Mouse (Mus musculus) small intestine, adult 2 months (tissue): Measurements from ENCODE around the gene Pip5k1c. TPM values are rescaled to one million over a fixed set of nuclear protein-coding genes. Genes with fewer than 3 reads are reported as not detected.

Source experiments
- H3K27ac ChIP-seq: fragments of 200-500 bp; 2 replicates; pipeline ENCODE4 v1.5.1; 2012; ENCODE audit warnings: low read depth, low read length, control low read depth, inconsistent platforms; ENCODE audit not compliant: insufficient read depth
- H3K27me3 ChIP-seq: fragments of 200-500 bp; 2 replicates; pipeline ENCODE4 v1.6.1; 2012; ENCODE audit warnings: mild to moderate bottlenecking, moderate library complexity, low read length, inconsistent platforms; ENCODE audit not compliant: control insufficient read depth, insufficient read depth
- H3K36me3 ChIP-seq: fragments of 200-500 bp; 2 replicates; pipeline ENCODE4 v1.6.1; 2012; ENCODE audit warnings: mild to moderate bottlenecking, low read length, control low read depth, inconsistent platforms; ENCODE audit not compliant: control insufficient read depth, insufficient read depth
- H3K4me1 ChIP-seq: fragments of 200-500 bp; 2 replicates; pipeline ENCODE4 v1.6.1; 2012; ENCODE audit warnings: low read length, inconsistent platforms, mixed read lengths; ENCODE audit not compliant: control insufficient read depth, insufficient read depth, insufficient read length
- H3K4me3 ChIP-seq: fragments of 200-500 bp; 2 replicates; pipeline ENCODE4 v1.5.1; 2012; ENCODE audit warnings: low read depth, mild to moderate bottlenecking, control low read depth, inconsistent platforms, low read length, moderate library complexity
- CTCF ChIP-seq: fragments of 200-500 bp; IDR thresholded peaks from 2 replicates; pipeline ENCODE4 v1.5.1; 2012; ENCODE audit warnings: low read depth, mild to moderate bottlenecking, control low read depth, inconsistent platforms, low read length, moderate library complexity, mixed read lengths; ENCODE audit not compliant: insufficient replicate concordance, insufficient read length; ENCODE audit errors: extremely low read depth
- POLR2A ChIP-seq: fragments of 200-500 bp; IDR thresholded peaks from 2 replicates; pipeline ENCODE4 v1.6.1; 2012; ENCODE audit warnings: low read depth, mild to moderate bottlenecking, control low read depth, inconsistent platforms, low read length, moderate library complexity
- WGBS: fragments of 180-500 bp; shearing (Covaris S2); methylation state at CpG from one replicate; pipeline ENCODE4 v1.1.7; 2018; 5-methylcytosine and 5-hydroxymethylcytosine counted together
- polyA plus RNA-seq: library from polyadenylated mRNA; depleted of rRNA; stranded (reverse); fragments of >200 nt; gene quantifications from 2 replicates; pipeline ENCODE4 v1.2.3, GENCODE M21; 2012

The Pip5k1c gene
- polyA plus RNA-seq, 1 experiment, result 50.8 TPM

GRCm38 (mm10) chr10:81266211-81267105 is 26.3 kb upstream of the Pip5k1c start, which contains the start of the genes Mrpl54 and Apba3:
TSS of gene Mrpl54 (minus strand) at chr10:81266934.
TSS of gene Apba3 (plus strand) at chr10:81266960.
- no peaks in the 10 kb centered on the region for H3K27me3 ChIP-seq
- peak within 1 kb of the TSS; percentile 75 for H3K4me3 ChIP-seq
- TF ChIP-seq CTCF, result no peak
- peak; percentile 30 for TF ChIP-seq POLR2A
- H3K36me3 ChIP-seq, result peaks cover 12% of the 10 kb centered on the region
- WGBS, result under 1% methylated on average over 48 of the region's 48 CpGs
- H3K4me1 ChIP-seq, result peaks cover 12% of the 10 kb centered on the region
- peak within 1 kb of the TSS; percentile 82 for H3K27ac ChIP-seq

GRCm38 (mm10) chr10:81268056-81268455 is 24.7 kb upstream of the Pip5k1c start:
- TF ChIP-seq POLR2A, result peak; percentile 95
- no peak for TF ChIP-seq CTCF
- Histone ChIP-seq H3K27me3 (no peaks in the 10 kb centered on the region), H3K36me3 (peaks cover 28% of the 10 kb centered on the region), H3K27ac (peak overlapping the region; percentile 84), H3K4me3 (peak overlapping the region; percentile 89), H3K4me1 (peaks cover 12% of the 10 kb centered on the region)
- under 1% methylated on average over 23 of the region's 23 CpGs for WGBS

- no peaks in the 10 kb centered on the region for H3K27me3 ChIP-seq
- peak overlapping the region; percentile 89 for H3K4me3 ChIP-seq
- 65% methylated on average over 16 of the region's 16 CpGs for WGBS
- peak overlapping the region; percentile 84 for H3K27ac ChIP-seq
- peaks cover 35% of the 10 kb centered on the region for H3K36me3 ChIP-seq
- H3K4me1 ChIP-seq, result peaks cover 12% of the 10 kb centered on the region
- TF ChIP-seq CTCF (no peak), POLR2A (no peak)
These were observed 23.9 kb upstream of the Pip5k1c start for GRCm38 (mm10) chr10:81268643-81269412.

GRCm38 (mm10) chr10:81272356-81272755 is 20.4 kb upstream of the Pip5k1c start:
- 82% methylated on average over 21 of the region's 21 CpGs for WGBS
- peaks cover 59% of the 10 kb centered on the region for H3K36me3 ChIP-seq

GRCm38 (mm10) chr10:81273842-81274241 is 18.9 kb upstream of the Pip5k1c start:
- no peak overlapping the region for H3K27ac ChIP-seq
- WGBS, result 90% methylated on average over 19 of the region's 19 CpGs
- H3K36me3 ChIP-seq, result peaks cover 73% of the 10 kb centered on the region
- peaks cover 6% of the 10 kb centered on the region for H3K4me1 ChIP-seq
- H3K4me3 ChIP-seq, result no peak overlapping the region
- no peaks in the 10 kb centered on the region for H3K27me3 ChIP-seq
- TF ChIP-seq POLR2A (no peak), CTCF (no peak)

More at GRCm38 (mm10) chr10:81272356-81272755, 20.4 kb upstream of the Pip5k1c start:
- Histone ChIP-seq H3K4me3 (no peak overlapping the region), H3K4me1 (peaks cover 10% of the 10 kb centered on the region), H3K27me3 (no peaks in the 10 kb centered on the region), H3K27ac (no peak overlapping the region)
- TF ChIP-seq CTCF (no peak), POLR2A (no peak)

DNA sequence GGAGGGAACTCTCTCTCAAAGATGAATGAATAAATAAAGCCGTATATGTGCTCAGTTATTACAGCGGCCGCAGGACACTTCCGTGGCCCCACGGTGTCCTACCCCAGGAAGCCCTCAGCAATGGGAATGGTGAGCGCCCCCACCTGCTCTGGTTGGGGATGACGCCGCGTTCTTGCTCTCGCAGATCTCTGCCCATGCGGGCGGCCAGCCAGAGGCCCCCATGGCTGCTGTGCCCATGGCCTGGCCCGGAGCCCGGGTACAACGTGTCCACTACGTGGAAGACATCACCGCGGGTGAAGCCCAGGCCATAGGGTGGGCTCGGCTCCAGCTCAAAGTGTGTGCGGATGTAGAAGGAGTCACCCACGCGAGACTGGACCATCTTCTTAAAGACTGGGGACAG is 15.1 kb upstream of the Pip5k1c start:
- Histone ChIP-seq H3K27me3 (no peaks in the 10 kb centered on the region), H3K27ac (no peak overlapping the region), H3K4me1 (no peaks in the 10 kb centered on the region; the same call in 1 of the 2 replicates), H3K36me3 (peaks cover 83% of the 10 kb centered on the region), H3K4me3 (no peak overlapping the region)
- no peak for TF ChIP-seq CTCF
- TF ChIP-seq POLR2A, result no peak
- WGBS, result 91% methylated on average over 22 of the region's 22 CpGs

DNA sequence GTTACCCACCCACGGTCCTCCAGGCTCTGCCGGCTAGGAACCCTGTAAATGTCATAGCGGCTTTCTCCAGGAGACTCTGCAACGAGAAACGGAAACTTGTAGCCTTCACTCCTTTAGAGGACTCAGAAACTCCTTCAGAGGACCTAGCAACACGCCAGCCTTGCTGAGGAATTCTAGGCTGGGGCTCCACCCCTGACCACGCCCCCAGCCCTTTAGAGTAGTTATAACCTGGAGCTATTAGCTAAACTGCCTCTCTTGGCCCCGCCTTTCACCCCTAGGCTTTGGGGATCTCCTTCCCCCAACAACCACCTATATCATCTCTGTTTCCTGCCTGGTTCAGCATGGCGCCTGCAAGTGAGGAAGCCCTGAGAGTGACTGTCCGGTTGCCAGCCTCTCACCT is 13.3 kb upstream of the Pip5k1c start:
- no peaks in the 10 kb centered on the region; the same call in 1 of the 2 replicates for H3K4me1 ChIP-seq
- no peak overlapping the region for H3K27ac ChIP-seq
- H3K27me3 ChIP-seq, result no peaks in the 10 kb centered on the region
- H3K36me3 ChIP-seq, result peaks cover 71% of the 10 kb centered on the region
- WGBS, result 65% methylated on average over 10 of the region's 10 CpGs
- TF ChIP-seq POLR2A, result no peak
- no peak for TF ChIP-seq CTCF
- H3K4me3 ChIP-seq, result no peak overlapping the region
